Mouse (Mus musculus): ENCODE data around the gene Clec2d.
A peak's percentile ranks its signal among the peaks of the same experiment; 100 is the strongest.
"Not testable (repeated sequence)": the region's sequence is repeated elsewhere in the genome, so short reads cannot be mapped to it uniquely, and the experiment has no call there.

Clec2d gene

DNA sequence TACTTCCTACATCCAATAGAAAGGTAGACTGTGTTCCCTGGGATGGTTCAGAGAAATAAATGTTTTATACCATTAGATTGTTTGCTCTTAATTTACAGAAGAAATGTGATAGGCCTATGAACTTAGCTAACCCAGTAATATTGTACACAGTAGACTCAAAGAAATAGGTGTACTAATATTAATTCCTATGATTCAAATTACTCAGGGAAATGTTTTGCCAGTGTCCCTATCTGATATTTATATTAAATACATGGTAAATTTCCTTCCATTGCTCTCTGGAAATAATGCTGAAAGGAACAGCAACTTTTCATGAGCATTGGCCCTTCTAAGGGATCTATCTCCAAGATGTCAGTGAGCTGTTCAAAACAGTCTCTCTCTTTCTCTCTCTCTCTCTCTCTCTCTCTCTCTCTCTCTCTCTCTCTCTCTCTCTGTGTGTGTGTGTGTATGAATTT lies 6.8 kb downstream of the Clec2d start:
- DNase-seq (ENCODE audit: low read depth, low spot score): peak; percentile 17

DNA sequence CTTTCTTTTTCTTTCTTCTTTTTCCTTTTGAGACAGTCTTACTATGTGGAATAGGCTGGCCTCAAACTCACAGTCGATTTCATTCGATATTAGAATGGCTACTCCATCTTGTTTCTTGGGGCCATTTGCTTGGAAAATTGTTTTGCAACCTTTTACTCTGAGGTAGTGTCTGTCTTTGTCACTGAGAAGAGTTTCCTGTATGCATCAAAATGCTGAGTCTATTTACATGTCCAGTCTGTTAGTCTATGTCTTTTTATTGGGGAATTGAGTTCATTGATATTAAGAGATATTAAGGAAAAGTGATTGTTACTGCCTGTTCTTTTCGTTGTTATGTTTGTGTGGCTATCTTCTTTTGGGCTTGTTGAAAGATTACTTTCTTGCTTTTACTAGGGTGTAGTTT lies 7.4 kb downstream of the Clec2d start:
- DNase-seq (ENCODE audit: low read depth, low spot score): not testable (repeated sequence)

DNA sequence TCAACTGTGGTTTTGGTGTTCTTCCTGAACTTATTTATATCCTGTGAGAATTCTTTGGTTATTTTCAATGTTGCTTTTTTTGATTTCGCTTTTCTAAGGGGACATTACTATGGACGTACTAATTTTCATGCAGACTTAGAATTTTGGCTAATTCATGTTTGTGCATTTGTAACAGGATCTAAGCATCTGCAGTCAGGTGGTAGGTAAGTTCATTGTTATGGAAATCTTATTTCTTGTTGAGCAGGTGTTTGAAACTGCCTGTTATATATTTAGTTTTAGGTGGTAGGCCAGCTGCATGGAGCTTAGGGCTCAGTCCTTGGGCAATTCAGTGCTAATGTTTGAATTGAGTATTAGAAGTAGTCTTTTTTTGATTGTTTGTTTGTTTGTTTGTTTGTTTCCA lies 13.0 kb downstream of the Clec2d start:
- no peak for DNase-seq (ENCODE audit: low read depth, low spot score)

DNA sequence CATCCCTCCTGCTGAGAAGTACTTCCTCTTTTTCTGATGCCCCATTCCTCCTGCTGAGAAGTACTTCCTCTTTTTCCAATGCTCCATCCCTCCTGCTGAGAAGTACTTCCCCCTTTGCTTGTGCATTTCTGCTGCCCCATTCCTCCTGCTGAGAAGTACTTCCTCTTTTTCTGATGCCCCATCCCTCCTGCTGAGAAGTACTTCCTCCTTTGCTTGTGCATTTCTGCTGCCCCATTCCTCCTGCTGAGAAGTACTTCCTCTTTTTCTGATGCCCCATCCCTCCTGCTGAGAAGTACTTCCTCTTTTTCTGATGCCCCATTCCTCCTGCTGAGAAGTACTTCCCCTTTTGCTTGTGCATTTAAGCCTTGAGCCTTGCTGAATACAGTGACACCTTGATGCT lies 19.7 kb downstream of the Clec2d start:
- DNase-seq (ENCODE audit: low read depth, low spot score): not testable (repeated sequence)

DNA sequence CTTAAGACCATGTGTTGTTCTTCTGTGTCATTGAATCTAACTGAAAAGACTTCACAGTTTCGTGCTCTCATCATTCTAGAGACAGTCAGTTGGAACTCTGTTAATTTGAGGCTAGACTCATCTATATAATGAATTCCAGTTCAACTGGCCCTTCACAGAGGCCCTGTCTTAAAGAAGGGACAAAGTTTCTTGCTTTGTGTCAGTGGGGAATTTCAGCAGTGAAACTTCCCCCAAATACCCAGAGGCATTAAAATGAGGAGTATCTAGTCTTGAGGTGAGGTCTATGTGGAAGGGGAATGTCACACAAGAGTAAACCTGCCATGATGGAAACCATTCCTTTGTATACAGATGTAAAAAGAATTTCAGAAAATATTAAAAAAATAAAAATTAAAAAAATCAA lies 21.9 kb downstream of the Clec2d start:
- no peak for DNase-seq (ENCODE audit: low read depth, low spot score)

DNA sequence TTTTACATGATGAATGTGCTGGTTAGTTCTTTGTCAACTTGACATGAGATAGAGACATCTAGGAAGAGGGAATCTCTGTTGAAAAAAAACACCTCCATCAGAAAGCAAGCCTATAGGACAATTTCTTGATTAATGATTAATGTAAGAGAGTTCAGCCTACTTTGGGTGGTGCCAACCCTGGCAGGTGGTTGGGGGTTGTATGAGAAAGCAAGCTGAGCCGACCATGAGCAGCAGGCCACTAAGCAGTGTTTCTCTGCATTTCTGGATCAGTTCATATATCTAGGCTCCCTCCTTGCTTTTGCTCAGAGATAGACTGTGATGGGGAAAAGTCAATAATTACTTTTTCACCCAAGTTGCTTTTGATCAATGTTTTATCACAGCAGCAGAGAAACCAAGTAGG lies 23.9 kb downstream of the Clec2d start:
- no peak for DNase-seq (ENCODE audit: low read depth, low spot score)

DNA sequence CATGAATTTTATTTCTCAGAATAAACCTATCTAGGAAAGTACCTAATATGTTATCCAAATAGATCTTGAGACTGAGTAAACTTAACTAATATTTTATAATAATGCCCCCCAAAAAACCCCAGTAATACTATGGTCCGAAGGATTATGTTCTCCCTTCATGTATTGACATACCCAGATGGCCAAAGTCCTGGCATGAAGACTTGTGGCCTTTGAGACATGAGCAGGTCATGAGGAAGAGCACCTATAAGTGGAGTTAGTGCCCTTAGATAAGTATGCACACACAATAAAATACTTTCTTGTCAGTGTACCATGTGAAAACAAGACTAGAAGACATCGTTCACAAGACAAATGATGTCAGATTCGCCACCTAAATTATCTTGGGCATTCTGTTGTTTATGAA lies 24.4 kb downstream of the Clec2d start:
- DNase-seq (ENCODE audit: low read depth, low spot score): no peak

DNA sequence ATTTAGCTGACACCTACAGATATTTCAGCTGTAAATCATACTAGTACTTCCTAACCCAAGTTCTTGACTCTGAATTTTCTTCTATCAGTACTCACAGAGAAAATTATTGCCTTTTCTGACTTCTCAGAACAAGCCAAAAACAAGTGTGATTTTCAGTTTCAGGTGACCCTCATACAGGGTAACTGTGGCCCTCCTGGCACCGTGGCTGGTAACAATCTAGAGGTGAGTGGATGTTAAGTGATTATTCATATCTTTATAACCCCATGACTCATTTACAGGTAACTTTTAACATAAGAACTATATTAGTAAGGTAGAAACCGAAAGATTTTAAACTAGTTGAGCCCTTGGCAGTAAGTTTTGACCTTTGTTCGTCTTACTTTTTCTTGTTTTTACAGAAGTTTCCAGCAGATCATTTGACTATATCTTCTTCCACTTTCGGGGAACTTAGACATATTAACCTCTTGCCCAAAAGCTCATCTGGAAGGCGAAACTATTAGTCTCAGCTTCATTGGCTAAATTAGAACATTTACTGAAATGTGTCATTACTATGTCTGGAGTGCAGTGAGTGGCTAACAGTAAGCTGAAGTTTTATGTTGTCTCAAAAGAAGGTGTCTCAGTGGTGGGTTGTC lies 28.6 kb downstream of the Clec2d start:
- peak; percentile 54 for DNase-seq (ENCODE audit: low read depth, low spot score)

DNA sequence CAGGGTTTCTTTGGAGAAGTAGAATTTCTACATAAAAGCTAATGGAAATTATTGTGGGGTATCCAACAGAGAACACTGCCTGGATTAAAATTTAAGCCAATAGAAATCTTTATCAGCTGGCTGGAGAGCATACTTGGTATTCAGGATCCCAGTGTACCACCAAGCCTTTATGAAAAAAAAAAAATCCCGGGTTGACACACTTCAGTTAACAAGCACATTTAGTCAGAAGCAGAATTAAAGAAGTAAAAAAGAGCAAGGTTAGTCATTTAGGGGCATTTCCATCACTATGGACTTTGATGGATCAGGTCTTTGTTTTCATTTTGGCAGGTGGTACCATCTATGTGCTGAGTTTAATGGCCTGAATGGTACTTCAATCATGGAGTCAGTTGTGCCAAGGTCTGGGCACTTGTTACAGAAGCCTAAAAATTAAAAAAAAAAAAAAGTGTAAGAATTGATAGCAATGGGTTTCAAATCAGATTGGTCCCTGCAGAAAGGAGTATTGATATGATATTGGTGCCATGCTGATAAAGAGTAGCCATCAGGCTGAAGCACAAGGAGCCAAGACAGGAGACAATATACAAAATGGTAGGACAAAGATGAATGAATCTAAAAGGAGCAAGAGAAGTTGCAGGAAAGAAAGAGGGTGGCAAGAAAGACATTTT lies 29.5 kb downstream of the Clec2d start:
- DNase-seq (ENCODE audit: low read depth, low spot score): no peak

DNA sequence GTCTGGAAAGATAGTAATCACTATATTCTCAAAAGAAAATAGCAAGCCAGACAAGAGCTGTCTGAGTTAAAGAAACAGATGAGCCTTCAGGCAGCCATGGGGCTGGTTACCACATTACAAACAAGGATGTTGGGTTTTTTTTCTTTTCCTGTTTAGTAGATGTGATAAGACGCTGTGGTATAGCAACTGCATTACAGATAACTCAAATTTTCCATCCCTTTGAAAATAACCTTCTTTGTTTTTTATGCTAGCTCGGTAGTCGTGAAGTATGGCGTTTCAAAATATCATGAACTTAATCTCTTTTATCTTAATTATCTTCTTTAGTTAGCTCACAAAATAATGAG lies 30.0 kb downstream of the Clec2d start:
- DNase-seq (ENCODE audit: low read depth, low spot score): peak; percentile 93

DNA sequence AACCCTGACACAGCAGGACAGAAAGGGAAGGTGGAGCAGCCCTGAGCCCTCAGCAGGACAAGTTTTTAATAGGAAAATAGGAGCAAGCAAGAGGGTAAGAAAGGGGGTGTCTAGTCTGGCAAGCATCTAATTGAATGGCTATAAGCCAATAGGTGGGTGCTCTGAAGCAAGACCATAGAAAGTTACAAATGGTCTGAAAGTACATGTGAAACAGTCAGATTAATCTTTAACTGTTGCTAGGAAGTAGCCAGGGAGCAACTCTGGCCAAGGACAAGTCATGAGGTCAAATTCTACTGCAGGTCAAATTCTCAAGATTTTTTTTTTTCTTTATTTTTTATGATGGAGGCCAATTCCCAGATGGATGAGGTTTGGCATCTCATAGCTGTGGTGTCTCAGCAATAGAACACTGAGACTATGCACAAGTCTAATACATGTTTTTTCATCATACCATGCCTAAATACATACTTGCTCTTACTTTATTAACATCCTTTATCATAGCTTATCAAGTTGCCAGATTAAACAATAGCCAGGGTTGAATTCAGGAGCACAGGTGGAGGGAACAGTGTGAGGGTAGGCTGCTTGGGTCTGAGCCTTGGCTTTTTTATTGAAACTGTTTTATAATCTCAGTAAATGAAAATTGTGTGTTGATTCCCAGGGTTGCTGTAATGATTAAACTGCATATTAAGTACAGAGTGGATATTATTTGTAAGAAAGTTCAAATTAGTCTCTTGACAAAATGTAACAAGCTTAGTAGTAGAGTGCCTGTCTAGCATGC lies 32.2 kb downstream of the Clec2d start:
- DNase-seq (ENCODE audit: low read depth, low spot score): no peak

DNA sequence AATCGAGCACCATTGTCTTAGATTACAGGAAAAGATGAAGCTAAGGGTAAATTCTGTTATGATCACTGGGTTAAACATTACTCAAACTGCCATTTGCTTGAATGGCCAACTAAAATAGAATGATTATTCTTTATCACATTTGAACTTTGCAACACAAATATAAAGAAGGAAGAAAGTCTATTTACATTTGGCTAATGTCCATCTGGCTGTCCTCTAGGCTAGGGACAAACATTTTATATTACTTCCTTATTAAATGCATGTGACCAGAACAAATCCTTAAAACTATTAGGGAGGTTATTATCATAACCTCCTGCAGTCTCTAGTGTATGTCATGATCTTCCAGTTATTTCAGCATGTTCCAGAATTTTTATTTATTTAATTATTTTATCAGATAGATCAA lies 33.1 kb downstream of the Clec2d start:
- DNase-seq (ENCODE audit: low read depth, low spot score): no peak

DNA sequence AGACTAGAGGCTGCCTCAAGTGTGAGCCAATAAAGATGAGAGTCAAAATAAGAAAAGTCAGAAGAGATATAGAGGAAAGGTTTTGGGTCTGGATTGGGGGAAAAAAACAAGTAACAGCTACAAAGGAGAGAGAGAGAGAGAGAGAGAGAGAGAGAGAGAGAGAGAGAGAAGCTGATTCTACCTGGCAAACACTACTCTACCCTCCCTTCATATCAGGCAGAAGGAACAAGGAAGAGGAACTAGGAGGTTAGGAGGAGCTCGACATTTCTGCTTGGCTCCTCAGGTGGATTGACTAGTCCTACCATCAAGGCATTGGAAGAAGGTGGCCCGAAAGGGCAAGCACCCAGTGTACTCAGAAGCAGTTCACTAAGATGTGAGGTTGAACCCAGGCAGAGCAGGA lies 33.8 kb downstream of the Clec2d start:
- DNase-seq (ENCODE audit: low read depth, low spot score): no peak

DNA sequence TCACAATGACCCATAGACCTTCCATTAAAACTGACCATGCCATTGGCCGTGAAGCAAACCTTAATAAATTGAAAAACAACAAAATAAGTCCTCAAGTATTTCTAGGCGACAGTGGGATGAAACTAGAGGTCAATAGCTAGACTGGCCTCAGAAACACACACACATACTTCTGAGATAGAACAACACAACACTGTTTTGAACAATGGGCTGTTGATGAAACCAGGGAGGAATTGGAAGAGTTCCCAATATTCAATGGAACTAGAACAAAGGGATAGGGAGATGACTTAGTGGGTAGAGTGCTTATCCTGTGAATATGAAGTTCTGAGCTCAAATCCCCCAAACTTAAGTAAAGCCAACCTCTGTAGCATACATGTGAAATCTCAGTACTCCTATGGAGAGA lies 34.6 kb downstream of the Clec2d start:
- no peak for DNase-seq (ENCODE audit: low read depth, low spot score)

DNA sequence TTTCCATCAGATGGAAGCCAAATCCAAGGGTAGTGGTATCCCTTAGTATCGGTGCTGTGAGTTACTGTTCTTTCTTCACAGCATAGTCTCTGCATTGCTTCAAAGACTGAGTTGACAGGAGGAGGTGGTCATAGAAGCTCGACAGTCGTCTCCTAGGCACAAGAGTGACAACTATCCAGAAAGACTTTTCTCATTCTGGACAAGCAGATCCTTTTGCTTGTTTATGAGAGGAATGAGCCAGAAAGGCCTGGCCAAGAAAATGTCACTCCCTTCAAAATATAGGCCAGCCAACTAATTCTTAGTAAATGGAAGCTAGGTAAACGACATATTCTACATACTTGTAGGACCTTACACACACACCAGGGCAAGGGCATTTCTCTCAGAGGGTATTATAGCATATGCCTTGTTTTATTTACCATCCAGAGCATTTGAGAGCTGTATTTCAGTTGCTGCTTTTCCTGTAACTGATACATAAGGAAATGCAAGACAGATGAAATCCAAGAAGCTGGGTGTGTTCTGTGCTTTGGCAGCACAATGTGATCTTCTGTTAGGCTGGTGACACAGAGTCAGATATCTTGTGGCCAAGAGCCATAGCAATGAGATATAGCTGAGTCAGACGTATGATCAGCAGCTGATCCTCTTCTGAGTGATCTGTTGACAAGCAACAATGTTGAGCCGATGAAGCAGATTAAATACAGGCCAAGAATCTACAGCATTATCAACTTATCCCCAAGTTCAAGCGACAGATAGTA lies 35.6 kb downstream of the Clec2d start:
- DNase-seq (ENCODE audit: low read depth, low spot score): peak; percentile 65

DNA sequence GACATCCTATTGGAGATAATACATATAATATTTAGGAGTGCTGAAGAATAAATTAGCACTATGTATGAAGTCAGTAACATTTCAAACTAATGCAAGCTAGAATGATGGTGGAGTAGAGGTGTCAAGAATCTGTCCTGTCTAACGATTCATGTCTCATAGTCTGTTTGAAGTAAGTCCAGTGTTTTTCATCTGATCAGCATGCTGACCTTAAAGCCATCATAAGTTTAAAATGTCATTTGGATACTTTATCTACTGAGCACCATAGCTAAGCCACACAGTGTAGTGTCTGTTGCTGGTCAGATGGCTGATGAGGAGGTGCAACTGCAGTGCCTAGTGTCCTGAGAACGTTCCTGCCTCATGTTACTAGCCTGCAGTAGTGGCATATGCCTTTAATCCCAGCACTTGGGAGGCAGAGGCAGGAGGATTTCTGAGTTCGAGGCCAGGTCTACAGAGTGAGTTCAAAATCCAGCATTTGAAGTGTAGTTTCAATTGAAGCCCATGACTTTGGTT lies 36.4 kb downstream of the Clec2d start:
- no peak for DNase-seq (ENCODE audit: low read depth, low spot score)

DNA sequence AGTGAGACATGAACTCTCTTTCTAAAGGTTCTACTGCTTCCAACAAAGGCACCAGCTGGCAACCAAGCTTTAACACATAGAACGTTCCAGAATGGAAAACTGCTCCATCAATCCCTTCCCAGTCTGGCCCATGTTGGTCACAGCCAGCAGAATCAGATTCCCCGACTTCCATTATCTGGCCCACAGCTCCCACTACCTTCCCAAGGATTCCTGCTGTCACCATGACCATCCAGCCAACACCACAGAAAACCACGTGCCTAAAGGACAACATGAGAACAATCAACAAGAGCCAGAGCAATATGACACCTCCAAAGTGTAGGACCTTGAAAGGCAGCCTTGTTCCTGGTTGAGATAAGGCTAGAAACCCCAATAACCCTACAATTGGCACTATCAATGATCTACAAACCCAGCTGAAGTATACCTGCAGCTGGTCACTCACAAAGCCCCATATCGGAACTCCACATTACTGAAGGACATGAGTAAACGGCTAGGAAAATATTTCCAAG lies 37.8 kb downstream of the Clec2d start:
- DNase-seq (ENCODE audit: low read depth, low spot score): peak; percentile 22

DNA sequence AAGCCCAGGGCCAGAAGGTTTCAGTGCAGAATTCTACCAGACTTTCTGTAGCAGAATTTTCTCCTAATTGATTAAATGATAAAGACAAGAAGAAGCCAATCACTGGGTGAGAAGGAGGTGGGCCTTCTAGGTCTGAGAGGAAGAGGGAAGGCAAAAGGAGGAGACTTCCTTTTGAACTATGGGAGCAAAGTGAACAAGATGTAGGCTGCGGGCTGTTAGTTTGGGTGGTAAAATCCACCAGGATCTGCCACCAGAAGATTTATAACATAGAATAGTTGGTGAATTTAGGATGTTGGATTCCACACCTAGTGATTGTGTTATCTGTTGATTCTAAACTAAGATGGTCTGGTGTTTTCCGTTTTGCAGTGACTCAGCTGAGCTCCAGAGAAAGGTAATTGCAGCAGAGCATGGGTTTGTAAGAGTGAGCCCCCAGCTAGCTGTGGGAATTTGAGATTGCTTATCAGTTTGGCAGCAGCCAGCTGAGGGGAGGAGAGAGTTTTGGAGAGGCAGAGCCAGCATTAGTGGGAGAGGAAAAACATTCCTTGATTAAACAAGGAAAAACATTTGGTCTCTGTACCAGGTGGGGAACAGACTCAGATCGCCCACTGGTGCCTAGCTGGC lies 39.6 kb downstream of the Clec2d start:
- DNase-seq (ENCODE audit: low read depth, low spot score): peak; percentile 56

DNA sequence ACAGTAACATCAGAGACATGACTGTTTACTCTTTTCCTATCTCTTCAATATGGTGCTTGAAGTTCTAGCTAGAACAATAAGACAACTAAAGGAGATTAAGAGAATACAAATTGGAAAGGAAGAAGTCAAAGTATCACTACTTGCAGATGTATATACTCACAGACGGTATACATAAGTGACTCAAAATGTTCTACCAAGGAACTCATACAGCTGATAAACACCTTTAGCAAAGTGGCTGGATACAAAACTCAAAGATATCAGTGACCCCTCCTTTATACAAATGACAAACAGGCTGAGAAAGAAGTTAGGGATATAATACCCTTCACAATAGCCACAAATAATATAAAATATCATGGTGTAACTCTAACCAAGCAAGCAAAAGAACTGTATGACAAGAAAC lies 40.6 kb downstream of the Clec2d start:
- DNase-seq (ENCODE audit: low read depth, low spot score): no peak

DNA sequence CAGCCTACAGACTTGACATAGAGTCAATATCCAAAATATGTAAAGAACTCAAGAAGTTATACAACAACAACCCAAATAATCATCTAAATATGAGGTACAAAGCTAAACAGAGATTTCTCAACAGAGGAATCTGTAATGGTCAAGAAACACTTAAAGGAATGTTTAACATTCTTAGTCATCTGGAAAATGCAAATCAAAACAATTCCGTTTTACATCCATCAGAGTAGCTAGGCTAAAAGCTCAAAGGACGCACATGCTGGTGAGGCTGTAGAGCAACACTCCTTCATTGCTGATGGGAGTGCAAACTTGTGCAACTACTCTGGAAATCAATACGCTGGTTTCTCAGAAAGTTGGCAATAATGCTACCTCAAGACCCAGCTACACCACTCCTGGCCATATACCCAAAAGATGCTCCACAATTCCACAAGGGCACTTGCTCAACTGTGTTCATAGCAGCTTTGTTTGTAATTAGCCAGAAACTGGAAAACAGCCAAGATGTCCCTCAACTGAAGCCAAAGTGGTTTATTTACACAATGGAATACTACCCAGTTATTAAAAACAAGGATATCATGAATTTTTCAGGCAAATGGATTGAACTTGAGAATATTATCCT lies 41.9 kb downstream of the Clec2d start:
- DNase-seq (ENCODE audit: low read depth, low spot score): no peak

DNA sequence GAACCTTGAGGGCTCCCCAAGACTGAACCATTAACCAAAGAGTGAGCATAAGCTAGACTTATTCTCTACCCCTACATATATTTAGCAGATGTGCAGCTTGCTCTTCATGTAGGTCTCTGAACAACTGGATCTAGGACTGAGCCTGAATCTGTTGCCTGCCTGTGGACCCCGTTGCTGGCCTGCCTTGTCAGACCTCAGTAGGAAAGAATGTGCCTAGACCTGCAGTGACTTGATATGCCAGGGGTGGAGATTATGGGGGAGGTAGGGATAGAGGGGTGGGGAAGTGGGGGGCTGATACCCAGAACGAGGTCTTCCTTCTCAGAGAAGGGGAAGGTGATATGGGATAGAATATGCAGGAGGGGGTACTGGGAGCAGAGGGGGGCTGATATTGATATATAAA lies 43.2 kb downstream of the Clec2d start:
- DNase-seq (ENCODE audit: low read depth, low spot score): no peak

Data from CD4-positive helper T cell, adult 2 months (primary cell).